Mouse (Mus musculus) heart, embryonic 10.5 days (tissue): ENCODE measurements around the gene Eef2k. TPM values are rescaled to one million over a fixed set of nuclear protein-coding genes. Genes with fewer than 3 reads are reported as not detected.
"Not testable (repeated sequence)": the region's sequence is repeated elsewhere in the genome, so short reads cannot be mapped to it uniquely, and the experiment has no call there.

Experiments used
- DNase-seq: peaks from one replicate; pipeline ENCODE4 v3.0.0-alpha.2; 2017; ENCODE audit warnings: low spot score
- H3K27ac ChIP-seq: fragments of 300-500 bp; sonication (generic); 2 replicates; pipeline ENCODE4 v1.5.1; 2016; ENCODE audit warnings: mild to moderate bottlenecking
- H3K27me3 ChIP-seq: fragments of 300-500 bp; sonication (generic); 2 replicates; pipeline ENCODE4 v1.6.1; 2016; ENCODE audit warnings: mild to moderate bottlenecking; ENCODE audit not compliant: poor library complexity, insufficient read depth, severe bottlenecking
- H3K36me3 ChIP-seq: fragments of 300-500 bp; sonication (generic); 2 replicates; pipeline ENCODE4 v1.6.1; 2016; ENCODE audit warnings: mild to moderate bottlenecking, moderate library complexity
- H3K4me1 ChIP-seq: fragments of 300-500 bp; sonication (generic); 2 replicates; pipeline ENCODE4 v1.6.1; 2016; ENCODE audit warnings: mild to moderate bottlenecking
- H3K4me3 ChIP-seq: fragments of 300-500 bp; sonication (generic); 2 replicates; pipeline ENCODE4 v1.5.1; 2016; ENCODE audit warnings: mild to moderate bottlenecking, moderate library complexity
- H3K9me3 ChIP-seq: fragments of 300-500 bp; sonication (generic); 2 replicates; pipeline ENCODE4 v1.6.1; 2016; ENCODE audit warnings: mild to moderate bottlenecking, moderate library complexity
- WGBS: fragments of 180-500 bp; shearing (Covaris S2); methylation state at CpG from one replicate; pipeline ENCODE4 v1.1.7; 2016; 5-methylcytosine and 5-hydroxymethylcytosine counted together
- polyA plus RNA-seq: library from polyadenylated mRNA; unstranded; fragments of >200 nt; fragmentation: Nextera tagmentation; extraction: Ambion mirVana; gene quantifications from 2 replicates; pipeline ENCODE4 v1.2.1, GENCODE M21; 2016

Gene Eef2k
- polyA plus RNA-seq, 1 experiment from 2014 or later: 17.3 TPM

GRCm38 (mm10) chr7:120897711-120898335 is 55.2 kb downstream of the Eef2k start:
- 83% methylated on average over 9 of the region's 9 CpGs for WGBS
- Histone ChIP-seq H3K27ac (no peak overlapping the region; the same call in 1 of the 2 replicates), H3K36me3 (peaks cover 10% of the 10 kb centered on the region; the same call in 1 of the 2 replicates)

GRCm38 (mm10) chr7:120900191-120900590 is 57.6 kb downstream of the Eef2k start:
- H3K4me1 ChIP-seq: peaks cover 10% of the 10 kb centered on the region
- no peaks in the 10 kb centered on the region for H3K9me3 ChIP-seq
- 56% methylated on average over 4 of the region's 4 CpGs for WGBS
- H3K27me3 ChIP-seq: no peaks in the 10 kb centered on the region
- H3K4me3 ChIP-seq: no peak overlapping the region
- H3K27ac ChIP-seq: no peak overlapping the region
- peaks cover 13% of the 10 kb centered on the region; the same call in 1 of the 2 replicates for H3K36me3 ChIP-seq
- DNase-seq: no peak

More at GRCm38 (mm10) chr7:120897711-120898335, 55.2 kb downstream of the Eef2k start:
- H3K9me3 ChIP-seq: no peaks in the 10 kb centered on the region
- H3K4me3 ChIP-seq: no peak overlapping the region
- no peak for DNase-seq
- H3K27me3 ChIP-seq: no peaks in the 10 kb centered on the region
- peaks cover 7% of the 10 kb centered on the region for H3K4me1 ChIP-seq

DNA sequence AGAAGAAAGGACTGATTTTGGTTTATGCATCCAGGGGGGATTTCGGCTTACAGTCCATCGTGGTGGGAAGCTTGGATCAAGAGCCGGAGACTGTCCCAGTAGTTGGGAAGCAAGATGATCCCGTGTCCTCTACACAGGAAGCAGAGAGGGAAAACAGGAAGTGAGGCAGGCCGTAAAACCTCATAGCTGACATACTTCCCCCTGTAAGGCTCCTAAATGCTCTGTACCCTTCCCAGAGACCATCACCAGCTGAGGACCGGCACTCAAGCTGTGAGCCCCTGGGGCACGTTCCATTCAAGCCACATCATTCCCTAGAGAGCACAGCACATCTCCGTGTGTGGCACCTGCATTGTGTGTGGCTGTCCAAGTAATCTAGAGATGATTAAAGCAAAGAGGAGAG is 59.1 kb downstream of the Eef2k start:
- Histone ChIP-seq H3K9me3 (no peaks in the 10 kb centered on the region), H3K27ac (peak overlapping the region; percentile 49), H3K27me3 (no peaks in the 10 kb centered on the region), H3K4me1 (peaks cover 14% of the 10 kb centered on the region), H3K4me3 (no peak overlapping the region), H3K36me3 (peaks cover 13% of the 10 kb centered on the region; the same call in 1 of the 2 replicates)
- no peak for DNase-seq
- WGBS: 54% methylated on average over 8 of the region's 8 CpGs

- WGBS: 49% methylated on average over 3 of the region's 3 CpGs
- DNase-seq: no peak
- Histone ChIP-seq H3K4me3 (no peak overlapping the region), H3K27ac (no peak overlapping the region), H3K4me1 (peaks cover 12% of the 10 kb centered on the region), H3K36me3 (peaks cover 13% of the 10 kb centered on the region; the same call in 1 of the 2 replicates), H3K27me3 (no peaks in the 10 kb centered on the region), H3K9me3 (no peaks in the 10 kb centered on the region)
Observed at GRCm38 (mm10) chr7:120902931-120903330, 60.3 kb downstream of the Eef2k start.

DNA sequence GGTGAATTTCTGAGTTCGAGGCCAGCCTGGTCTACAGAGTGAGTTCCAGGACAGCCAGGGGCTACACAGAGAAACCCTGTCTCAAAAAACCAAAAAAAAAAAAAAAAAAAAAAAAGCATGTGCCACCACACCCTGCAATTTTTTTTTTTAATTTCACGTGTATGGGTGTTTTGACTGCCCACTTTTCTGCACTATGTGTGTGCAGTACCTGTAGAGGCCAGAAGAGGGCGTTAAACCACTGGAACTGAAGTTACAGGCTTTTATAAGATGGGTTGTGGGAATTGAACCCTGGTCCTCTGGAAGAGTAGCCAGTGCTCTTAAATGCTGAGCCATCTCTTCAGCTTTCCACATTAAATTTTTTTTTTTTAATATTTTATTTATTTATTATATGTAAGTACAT is 67.5 kb downstream of the Eef2k start:
- not testable (repeated sequence) for H3K36me3 ChIP-seq

GRCm38 (mm10) chr7:120911268-120911667 is 68.6 kb downstream of the Eef2k start:
- not testable (repeated sequence) for DNase-seq, H3K27me3 ChIP-seq, H3K36me3 ChIP-seq, H3K9me3 ChIP-seq, H3K4me3 ChIP-seq, H3K27ac ChIP-seq, H3K4me1 ChIP-seq
- 92% methylated on average over 6 of the region's 6 CpGs for WGBS

More for the DNA sequence above, 67.5 kb downstream of the Eef2k start:
- H3K9me3 ChIP-seq, H3K4me3 ChIP-seq, H3K27me3 ChIP-seq, H3K27ac ChIP-seq, H3K4me1 ChIP-seq, DNase-seq: not testable (repeated sequence)
- WGBS: 67% methylated on average over 3 of the region's 3 CpGs

GRCm38 (mm10) chr7:120913332-120913731 is 70.7 kb downstream of the Eef2k start:
- no peak overlapping the region for H3K27ac ChIP-seq
- no peaks in the 10 kb centered on the region for H3K9me3 ChIP-seq
- no peak for DNase-seq
- peaks cover 1% of the 10 kb centered on the region; the same call in 1 of the 2 replicates for H3K4me1 ChIP-seq
- WGBS: 34% methylated on average over 1 of the region's 1 CpGs
- no peaks in the 10 kb centered on the region for H3K36me3 ChIP-seq
- H3K4me3 ChIP-seq: no peak overlapping the region
- H3K27me3 ChIP-seq: no peaks in the 10 kb centered on the region

- Histone ChIP-seq H3K27ac (no peak overlapping the region), H3K4me3 (peak overlapping the region; percentile 100), H3K9me3 (no peaks in the 10 kb centered on the region), H3K27me3 (no peaks in the 10 kb centered on the region), H3K36me3 (no peaks in the 10 kb centered on the region), H3K4me1 (peaks cover 8% of the 10 kb centered on the region; the same call in 1 of the 2 replicates)
- no peak for DNase-seq
- WGBS: 38% methylated on average over 11 of the region's 11 CpGs
Observed at GRCm38 (mm10) chr7:120916262-120916875, 73.7 kb downstream of the Eef2k start.

GRCm38 (mm10) chr7:120917279-120917591 is 74.6 kb downstream of the Eef2k start:
- 10% methylated on average over 12 of the region's 12 CpGs for WGBS
- no peaks in the 10 kb centered on the region for H3K9me3 ChIP-seq
- H3K4me3 ChIP-seq: peak overlapping the region; percentile 100
- H3K36me3 ChIP-seq: peaks cover under 1% of the 10 kb centered on the region; the same call in 1 of the 2 replicates
- H3K27me3 ChIP-seq: no peaks in the 10 kb centered on the region
- peaks cover 8% of the 10 kb centered on the region; the same call in 1 of the 2 replicates for H3K4me1 ChIP-seq
- DNase-seq: no peak
- H3K27ac ChIP-seq: peak overlapping the region; percentile 97; the same call in 1 of the 2 replicates

DNA sequence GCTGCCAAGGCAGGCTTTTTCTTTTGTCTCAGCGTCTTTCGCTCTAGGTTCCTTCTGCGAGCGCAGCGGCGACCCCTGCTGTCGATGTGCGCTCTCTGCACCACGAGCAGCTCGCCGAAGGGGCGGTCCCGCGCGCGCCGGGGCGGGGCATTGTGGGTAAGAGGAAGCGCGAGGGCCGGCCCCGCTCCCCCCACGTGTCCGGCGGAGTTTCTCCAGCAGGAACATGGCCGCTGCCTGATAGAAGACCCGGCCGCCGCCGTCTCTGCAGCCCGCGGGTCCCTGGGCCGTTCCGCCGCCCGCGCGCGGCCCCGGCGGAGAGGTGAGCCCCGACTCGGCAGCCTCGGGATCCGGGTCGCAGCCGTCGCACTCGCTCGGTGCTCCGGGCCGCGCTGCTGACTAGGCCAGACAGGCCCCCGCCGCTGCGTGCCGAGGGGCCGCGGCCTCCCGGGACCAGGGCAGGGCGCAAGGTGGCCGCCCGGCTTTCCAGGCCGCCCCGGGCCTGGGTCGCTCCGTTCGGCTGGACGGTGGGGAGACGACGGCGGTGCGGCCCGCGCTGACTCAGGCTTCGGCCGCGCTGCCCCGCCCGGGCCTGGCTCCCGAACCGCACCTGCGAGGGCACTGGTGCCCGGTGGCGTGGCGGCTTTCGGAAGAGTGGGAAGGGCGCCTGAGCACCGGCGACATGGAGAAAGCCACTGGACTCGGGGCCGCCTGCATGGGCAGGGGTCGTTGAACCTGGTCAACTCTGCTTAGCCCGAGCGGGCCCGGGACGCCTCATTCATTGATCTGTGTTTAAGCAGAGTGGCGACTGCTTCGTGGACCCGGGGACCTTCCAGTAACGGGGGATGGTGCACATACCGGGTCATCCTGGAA is 75.2 kb downstream of the Eef2k start, which contains the start of gene Polr3e:
Gene Polr3e, plus strand, starts transcription at position 153 of the 870 bp plus-strand sequence.
- Histone ChIP-seq H3K27ac (peak within 1 kb of the TSS; percentile 97), H3K36me3 (peaks cover 6% of the 10 kb centered on the region), H3K9me3 (no peaks in the 10 kb centered on the region), H3K4me3 (peak within 1 kb of the TSS; percentile 100), H3K4me1 (peaks cover 10% of the 10 kb centered on the region; the same call in 1 of the 2 replicates), H3K27me3 (no peaks in the 10 kb centered on the region)
- peak; percentile 99 for DNase-seq
- WGBS: under 1% methylated on average over 87 of the region's 102 CpGs

- peak overlapping the region; percentile 97 for H3K27ac ChIP-seq
- DNase-seq: peak; percentile 87
- H3K36me3 ChIP-seq: peaks cover 11% of the 10 kb centered on the region
- no peaks in the 10 kb centered on the region for H3K9me3 ChIP-seq
- peak overlapping the region; percentile 100 for H3K4me3 ChIP-seq
- H3K27me3 ChIP-seq: no peaks in the 10 kb centered on the region
- WGBS: 8% methylated on average over 10 of the region's 10 CpGs
- peaks cover 12% of the 10 kb centered on the region; the same call in 1 of the 2 replicates for H3K4me1 ChIP-seq
Observed at GRCm38 (mm10) chr7:120918526-120918962, 75.9 kb downstream of the Eef2k start.

GRCm38 (mm10) chr7:120933110-120933509 is 90.5 kb downstream of the Eef2k start:
- peaks cover 99% of the 10 kb centered on the region for H3K36me3 ChIP-seq
- H3K4me3 ChIP-seq: no peak overlapping the region
- WGBS: 93% methylated on average over 7 of the region's 7 CpGs
- H3K4me1 ChIP-seq: 0 out of 2 replicates have a peak, but pooled peaks cover 4% of the 10 kb centered on the region
- DNase-seq: no peak
- no peak overlapping the region for H3K27ac ChIP-seq
- H3K9me3 ChIP-seq: no peaks in the 10 kb centered on the region
- no peaks in the 10 kb centered on the region for H3K27me3 ChIP-seq
